In genomic region chr7:126210856-126211255, GRCm38 (mm10) we compare ENCODE assay signal across 29 mouse cellular contexts. TPM values are rescaled to one million over a fixed set of nuclear protein-coding genes. Genes with fewer than 3 reads are reported as not detected.
DNase-seq lines count a peak whose midpoint lies in the region; ATAC-seq and TF ChIP-seq lines count a peak whose summit lies in the region.
"Had no signal": no experiment of that assay in that cellular context is flagged by ENCODE, and none has a peak within 500 bp of the region (broad histone marks: within the 10 kb centered on the region; RNA-seq: fewer than 3 reads in every experiment).

No protein-coding gene starts in this region.

- no peaks in the 10 kb centered on the region for H3K4me1 ChIP-seq in heart, embryonic 11.5 days (ENCODE audit: control insufficient read depth, insufficient read depth, low read length)
- H3K4me1 ChIP-seq in midbrain, embryonic 11.5 days (ENCODE audit: control insufficient read depth, insufficient read depth, low read length) = no peaks in the 10 kb centered on the region
- H3K4me1 ChIP-seq: embryonic facial prominence, embryonic 10.5 days; embryonic facial prominence, embryonic 15.5 days; heart, embryonic 12.5 days; hindbrain, embryonic 13.5 days; kidney, embryonic 15.5 days; limb, embryonic 13.5 days; midbrain, embryonic 12.5 days; neural tube, embryonic 13.5 days had no signal

- no peaks in the 10 kb centered on the region for H3K27me3 ChIP-seq in heart, embryonic 11.5 days (ENCODE audit: control insufficient read depth, insufficient read depth, low read length)
- H3K27me3 ChIP-seq in midbrain, embryonic 11.5 days (ENCODE audit: control insufficient read depth, insufficient read depth, low read length) = no peaks in the 10 kb centered on the region
- H3K27me3 ChIP-seq: heart, embryonic 12.5 days; hindbrain, embryonic 13.5 days; kidney, embryonic 15.5 days; limb, embryonic 13.5 days; midbrain, embryonic 12.5 days; neural tube, embryonic 13.5 days had no signal

- no peaks in the 10 kb centered on the region for H3K9me3 ChIP-seq in heart, embryonic 11.5 days (replicated peaks; ENCODE audit: control insufficient read depth, low read length)
- H3K9me3 ChIP-seq in midbrain, embryonic 11.5 days (ENCODE audit: control insufficient read depth, low read length) = no peaks in the 10 kb centered on the region
- H3K9me3 ChIP-seq: embryonic facial prominence, embryonic 10.5 days; embryonic facial prominence, embryonic 15.5 days; heart, embryonic 12.5 days; hindbrain, embryonic 13.5 days; kidney, embryonic 15.5 days; limb, embryonic 13.5 days; midbrain, embryonic 12.5 days; neural tube, embryonic 13.5 days had no signal

- no peak for ATAC-seq in heart, embryonic 11.5 days (replicated peaks; ENCODE audit: insufficient number of reproducible peaks, low FRiP score, low TSS enrichment)
- peak; percentile 60; the same call in 1 of the 2 replicates for ATAC-seq in common myeloid progenitor, adult 5-6 weeks (replicated peaks; ENCODE audit: low read depth, poor library complexity, severe bottlenecking)
- ATAC-seq in neutrophil, adult 5-6 weeks (ENCODE audit: extremely low read depth, insufficient number of reproducible peaks, low FRiP score, poor library complexity, severe bottlenecking) = peak; percentile 84
- ATAC-seq in midbrain, embryonic 11.5 days (ENCODE audit: low FRiP score) = no peak
- ATAC-seq: forebrain, embryonic 14.5 days; intestine, postnatal 0 days had no signal

- no peak overlapping the region for H3K4me2 ChIP-seq in heart, embryonic 11.5 days
- H3K4me2 ChIP-seq in midbrain, embryonic 11.5 days = no peak overlapping the region
- H3K4me2 ChIP-seq: embryonic facial prominence, embryonic 15.5 days; heart, embryonic 12.5 days; hindbrain, embryonic 13.5 days; kidney, embryonic 15.5 days; limb, embryonic 13.5 days; liver, embryonic 11.5 days; midbrain, embryonic 12.5 days; neural tube, embryonic 13.5 days had no signal

- 79% methylated on average over 5 of the region's 5 CpGs for WGBS in heart, embryonic 11.5 days (ENCODE audit: insufficient replicate concordance)
- 83% methylated on average over 5 of the region's 5 CpGs for WGBS in midbrain, embryonic 11.5 days

- no peak for TF ChIP-seq CTCF in layer of hippocampus, adult 2 months (conservative IDR thresholded peaks at IDR 0.05)

- no peak overlapping the region for H3K9ac ChIP-seq in heart, embryonic 11.5 days (ENCODE audit: low read depth, low read length)
- H3K9ac ChIP-seq in midbrain, embryonic 11.5 days (ENCODE audit: low read length) = no peak overlapping the region
- H3K9ac ChIP-seq: embryonic facial prominence, embryonic 15.5 days; heart, embryonic 12.5 days; hindbrain, embryonic 13.5 days; kidney, embryonic 15.5 days; limb, embryonic 13.5 days; midbrain, embryonic 12.5 days; neural tube, embryonic 13.5 days had no signal

- H3K4me3 ChIP-seq in heart, embryonic 11.5 days (ENCODE audit: low read depth, low read length) = no peak overlapping the region
- no peak overlapping the region for H3K4me3 ChIP-seq in layer of hippocampus, adult 2 months
- H3K4me3 ChIP-seq in midbrain, embryonic 11.5 days (ENCODE audit: low read depth, low read length) = no peak overlapping the region
- H3K4me3 ChIP-seq: embryonic facial prominence, embryonic 10.5 days; embryonic facial prominence, embryonic 15.5 days; heart, embryonic 12.5 days; hindbrain, embryonic 13.5 days; kidney, embryonic 15.5 days; left cerebral cortex, adult 2 months; limb, embryonic 13.5 days; midbrain, embryonic 12.5 days; neural tube, embryonic 13.5 days had no signal

- peak; percentile 68 for DNase-seq in heart, adult 11 months
- DNase-seq in A20 (ENCODE audit: low read depth, low spot score) = peak; percentile 63
- no peak for DNase-seq in left cerebral cortex, postnatal 14 days (ENCODE audit: low spot score in 2 of 2)
- no peak for DNase-seq in layer of hippocampus, adult 2 months (ENCODE audit: low spot score in 2 of 2)
- DNase-seq in midbrain, embryonic 11.5 days (ENCODE audit: low spot score, missing footprints) = no peak
- DNase-seq: adrenal gland, postnatal 25 days; cerebellum, adult 2 months; cerebellum, postnatal 14 days; gastrocnemius, postnatal 14 days; heart, adult 18-20 months; heart, postnatal 4 days; kidney, postnatal 25 days; thymus, adult 18-20 months; thymus, postnatal 25 days had no signal

- no peaks in the 10 kb centered on the region for H3K36me3 ChIP-seq in heart, embryonic 11.5 days (ENCODE audit: control insufficient read depth, insufficient read depth, low read length)
- no peaks in the 10 kb centered on the region for H3K36me3 ChIP-seq in midbrain, embryonic 11.5 days (ENCODE audit: control insufficient read depth, insufficient read depth, low read length)
- H3K36me3 ChIP-seq: embryonic facial prominence, embryonic 10.5 days; embryonic facial prominence, embryonic 15.5 days; heart, embryonic 12.5 days; hindbrain, embryonic 13.5 days; kidney, embryonic 15.5 days; limb, embryonic 13.5 days; midbrain, embryonic 12.5 days; neural tube, embryonic 13.5 days had no signal

- intact Hi-C loops in left cerebral cortex, postnatal 14 days (cut with DNase I) = no loop called here

- H3K27ac ChIP-seq in heart, embryonic 11.5 days (ENCODE audit: low read depth, low read length) = no peak overlapping the region
- no peak overlapping the region for H3K27ac ChIP-seq in layer of hippocampus, adult 2 months
- no peak overlapping the region for H3K27ac ChIP-seq in midbrain, embryonic 11.5 days (ENCODE audit: low read depth, low read length)
- H3K27ac ChIP-seq: embryonic facial prominence, embryonic 10.5 days; embryonic facial prominence, embryonic 15.5 days; hindbrain, embryonic 13.5 days; kidney, embryonic 15.5 days; left cerebral cortex, adult 2 months; limb, embryonic 13.5 days; midbrain, embryonic 12.5 days; neural tube, embryonic 13.5 days had no signal

RNA-seq across cellular contexts. Expression of gene Xpo6, which starts 10.6 kb away (rescaled TPM):
- 39.9 and 44.3 TPM in 2 replicates for polyA plus RNA-seq in heart, embryonic 11.5 days (2014; fragmentation: Nextera tagmentation; extraction: Ambion mirVana)
- total RNA-seq in common myeloid progenitor, adult 5-6 weeks (2017) = 61.5 and 76.0 TPM in 2 replicates
- 179 and 200 TPM in 2 replicates for total RNA-seq in neutrophil, adult 5-6 weeks (2017)
- total RNA-seq in left cerebral cortex, postnatal 14 days (2021) = 100 to 1,000 TPM in 1 of 2 experiments, 10 to 100 TPM in 1; 97.8 to 106 TPM
- 10 to 100 TPM; 91.1 to 92.3 TPM for total RNA-seq in layer of hippocampus, adult 2 months (2021)
- polyA plus RNA-seq in midbrain, embryonic 11.5 days (2014; fragmentation: Nextera tagmentation; extraction: Ambion mirVana) = 56.2 TPM in 2 replicates

Comparison
In these comparisons a context has a peak if more than half of its experiments do, and no peak if none do; other contexts are left out.
1. DNase-seq: peak in heart, adult 11 months (single experiment) and A20 (single experiment); none in left cerebral cortex, postnatal 14 days (0 of 2), layer of hippocampus, adult 2 months (0 of 2) and midbrain, embryonic 11.5 days (single experiment).
2. ATAC-seq: peak in common myeloid progenitor, adult 5-6 weeks (single experiment) and neutrophil, adult 5-6 weeks (single experiment); none in heart, embryonic 11.5 days (single experiment) and midbrain, embryonic 11.5 days (single experiment).